Mouse (Mus musculus) erythroblast, embryonic 14.5 days (primary cell): ENCODE measurements around the gene Coro2a. TPM values are rescaled to one million over a fixed set of nuclear protein-coding genes. Genes with fewer than 3 reads are reported as not detected.

ENCODE experiments used
- H3K27me3 ChIP-seq: 2 replicates; pipeline ENCODE4 v1.6.1; 2012; ENCODE audit warnings: inconsistent platforms; ENCODE audit not compliant: control insufficient read depth
- H3K36me3 ChIP-seq: 2 replicates; pipeline ENCODE4 v1.6.1; 2012; ENCODE audit warnings: mild to moderate bottlenecking, inconsistent platforms; ENCODE audit not compliant: control insufficient read depth
- H3K4me1 ChIP-seq: 2 replicates; pipeline ENCODE4 v1.6.1; 2012; ENCODE audit warnings: inconsistent platforms; ENCODE audit not compliant: control insufficient read depth
- H3K4me3 ChIP-seq: replicated peaks from 2 replicates; pipeline ENCODE3; 2012; ENCODE audit warnings: moderate library complexity, mild to moderate bottlenecking, inconsistent platforms
- H3K9me3 ChIP-seq: 2 replicates; pipeline ENCODE4 v1.6.1; 2012; ENCODE audit warnings: low read length, inconsistent platforms, mixed read lengths; ENCODE audit not compliant: control insufficient read depth
- GATA1 ChIP-seq: IDR thresholded peaks from 2 replicates; pipeline ENCODE4 v1.6.1; 2012; ENCODE audit warnings: low read length, inconsistent platforms, mixed read lengths
- TAL1 ChIP-seq: IDR thresholded peaks from 3 replicates; pipeline ENCODE4 v1.6.1; 2012; ENCODE audit warnings: low read length, inconsistent platforms, mixed read lengths
- polyA plus RNA-seq: library from polyadenylated mRNA; stranded (reverse); fragments of >175 nt; gene quantifications from 2 replicates; pipeline ENCODE4 v1.2.3, GENCODE M21; 2012

The Coro2a gene
- polyA plus RNA-seq, 1 experiment = 0.21 TPM

GRCm38 (mm10) chr4:46502606-46503502, 99.1 kb downstream of the Coro2a start:
- Histone ChIP-seq H3K4me1 (peaks cover 59% of the 10 kb centered on the region), H3K27me3 (peaks cover 15% of the 10 kb centered on the region), H3K4me3 (no peak overlapping the region), H3K36me3 (peaks cover 72% of the 10 kb centered on the region), H3K9me3 (no peaks in the 10 kb centered on the region)
- no peak for TF ChIP-seq TAL1
- no peak for TF ChIP-seq GATA1

- Histone ChIP-seq H3K36me3 (peaks cover 94% of the 10 kb centered on the region), H3K4me3 (no peak overlapping the region), H3K27me3 (no peaks in the 10 kb centered on the region), H3K4me1 (peaks cover 27% of the 10 kb centered on the region), H3K9me3 (no peaks in the 10 kb centered on the region)
- no peak for TF ChIP-seq TAL1
- TF ChIP-seq GATA1 = no peak
These were observed 103.0 kb downstream of the Coro2a start for GRCm38 (mm10) chr4:46498976-46499375.

- peaks cover 94% of the 10 kb centered on the region for H3K36me3 ChIP-seq
- H3K4me1 ChIP-seq = peaks cover 23% of the 10 kb centered on the region
- TF ChIP-seq GATA1 = no peak
- TF ChIP-seq TAL1 = no peak
- H3K27me3 ChIP-seq = no peaks in the 10 kb centered on the region
- no peaks in the 10 kb centered on the region for H3K9me3 ChIP-seq
- no peak overlapping the region for H3K4me3 ChIP-seq
These were observed 103.5 kb downstream of the Coro2a start for GRCm38 (mm10) chr4:46498511-46498910.

- H3K9me3 ChIP-seq = no peaks in the 10 kb centered on the region
- peaks cover 95% of the 10 kb centered on the region for H3K36me3 ChIP-seq
- no peak overlapping the region for H3K4me3 ChIP-seq
- peaks cover 15% of the 10 kb centered on the region for H3K4me1 ChIP-seq
- H3K27me3 ChIP-seq = no peaks in the 10 kb centered on the region
- TF ChIP-seq TAL1 (no peak), GATA1 (no peak)
These were observed 104.6 kb downstream of the Coro2a start for GRCm38 (mm10) chr4:46497286-46497892.

- H3K4me3 ChIP-seq = no peak overlapping the region
- peaks cover 92% of the 10 kb centered on the region for H3K36me3 ChIP-seq
- TF ChIP-seq TAL1 (no peak), GATA1 (no peak)
These were observed 106.5 kb downstream of the Coro2a start for GRCm38 (mm10) chr4:46495543-46495942.

GRCm38 (mm10) chr4:46493071-46493470, 108.9 kb downstream of the Coro2a start:
- Histone ChIP-seq H3K9me3 (no peaks in the 10 kb centered on the region), H3K27me3 (no peaks in the 10 kb centered on the region), H3K4me3 (no peak overlapping the region), H3K4me1 (peaks cover 32% of the 10 kb centered on the region), H3K36me3 (peaks cover 69% of the 10 kb centered on the region)
- TF ChIP-seq GATA1 (no peak), TAL1 (no peak)

More at GRCm38 (mm10) chr4:46495543-46495942, 106.5 kb downstream of the Coro2a start:
- Histone ChIP-seq H3K27me3 (no peaks in the 10 kb centered on the region), H3K9me3 (no peaks in the 10 kb centered on the region), H3K4me1 (peaks cover 20% of the 10 kb centered on the region)

- TF ChIP-seq TAL1 = no peak
- 0 out of 2 replicates have a peak, but pooled peaks have one; percentile 3 for TF ChIP-seq GATA1
- Histone ChIP-seq H3K9me3 (no peaks in the 10 kb centered on the region), H3K36me3 (peaks cover 35% of the 10 kb centered on the region), H3K27me3 (no peaks in the 10 kb centered on the region), H3K4me1 (peaks cover 61% of the 10 kb centered on the region), H3K4me3 (peak within 1 kb of the TSS; percentile 86)
These were observed 112.7 kb downstream of the Coro2a start, which contains the start of gene Nans for GRCm38 (mm10) chr4:46489028-46489925. Nans (plus strand) TSS chr4:46489248.

- Histone ChIP-seq H3K27me3 (no peaks in the 10 kb centered on the region), H3K4me3 (no peak overlapping the region), H3K9me3 (no peaks in the 10 kb centered on the region), H3K4me1 (peaks cover 72% of the 10 kb centered on the region), H3K36me3 (peaks cover 16% of the 10 kb centered on the region)
- no peak for TF ChIP-seq TAL1
- no peak for TF ChIP-seq GATA1
These were observed 114.7 kb downstream of the Coro2a start for GRCm38 (mm10) chr4:46487348-46487747.

Other genes starting within 250 kb of the Coro2a start
- 1.7 and 2.3 TPM in 2 replicates for gene Trmo, start 212.8 kb downstream of the Coro2a start, polyA plus RNA-seq
- gene Hemgn, start 188.7 kb downstream of the Coro2a start, polyA plus RNA-seq = 36.9 and 40.4 TPM in 2 replicates
- gene Anp32b, start 151.3 kb downstream of the Coro2a start, polyA plus RNA-seq = 431 and 451 TPM in 2 replicates
- 7.2 and 7.6 TPM in 2 replicates for gene Nans, start 113.0 kb downstream of the Coro2a start, polyA plus RNA-seq
- gene Trim14, start 66.1 kb downstream of the Coro2a start, polyA plus RNA-seq = 0.03 and 0.38 TPM in 2 replicates
- gene Tbc1d2, start 48.0 kb upstream of the Coro2a start, polyA plus RNA-seq = 0.03 TPM in 1 of 2 replicates, not detected in the other